Mouse (Mus musculus) ES-Bruce4 (cell line): Measurements from ENCODE around the gene Prkce.

Experiments
- CTCF ChIP-seq: IDR thresholded peaks from one replicate; pipeline ENCODE4 v1.8.1; 2011; ENCODE audit warnings: low read depth, low read length
- EP300 ChIP-seq: IDR thresholded peaks from 2 replicates; pipeline ENCODE4 v1.6.1; 2011; ENCODE audit warnings: low read depth, low read length; ENCODE audit not compliant: insufficient read depth
- POLR2A ChIP-seq: IDR thresholded peaks from one replicate; pipeline ENCODE4 v1.8.1; 2011; ENCODE audit warnings: low read length; ENCODE audit not compliant: insufficient read depth

- no peak for TF ChIP-seq CTCF
- TF ChIP-seq POLR2A, result no peak
- no peak for TF ChIP-seq EP300
These were observed 47.2 kb downstream of the Prkce start for GRCm38 (mm10) chr17:86214741-86215140.
